Mouse (Mus musculus): ENCODE measurements around the gene Nfe2l2. TPM values are rescaled to one million over a fixed set of nuclear protein-coding genes. Genes with fewer than 3 reads are reported as not detected.

The Nfe2l2 gene
- polyA plus RNA-seq, 1 experiment from 2014 or later, result 134 TPM

DNA sequence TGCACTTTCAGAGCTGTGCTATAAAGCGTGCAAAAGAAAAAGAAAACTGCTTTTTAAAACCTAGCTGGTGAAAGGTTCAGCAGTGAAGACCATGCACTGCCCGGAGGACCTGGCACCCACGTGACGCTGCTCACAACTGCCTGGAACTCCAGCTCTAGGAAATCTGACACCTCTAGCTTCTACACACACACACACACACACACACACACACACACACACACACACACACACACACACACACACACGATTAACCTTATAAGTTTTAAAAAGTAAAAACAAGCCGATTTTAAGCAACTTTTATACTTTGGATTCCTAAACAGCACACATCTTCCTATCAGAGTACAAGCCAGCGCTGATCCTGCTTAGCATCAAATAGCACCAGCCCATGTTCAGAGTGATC, 23.0 kb downstream of the Nfe2l2 start:
- Histone ChIP-seq H3K9me3 (ENCODE audit: control insufficient read depth, low read length) (no peaks in the 10 kb centered on the region), H3K27me3 (ENCODE audit: control insufficient read depth, insufficient read depth, low read depth, low read length) (no peaks in the 10 kb centered on the region), H3K4me2 (ENCODE audit: low read depth, low read length) (no peak overlapping the region), H3K36me3 (ENCODE audit: control insufficient read depth, insufficient read depth, low read length) (peaks cover 25% of the 10 kb centered on the region), H3K9ac (ENCODE audit: low read length) (no peak overlapping the region), H3K4me1 (replicated peaks; ENCODE audit: control insufficient read depth, insufficient read depth, low read length) (peaks cover 35% of the 10 kb centered on the region), H3K27ac (ENCODE audit: low read length) (no peak overlapping the region), H3K4me3 (ENCODE audit: low read length) (no peak overlapping the region)
- no peak for ATAC-seq (ENCODE audit: low read depth)
- WGBS, result 43% methylated on average over 7 of the region's 7 CpGs

DNA sequence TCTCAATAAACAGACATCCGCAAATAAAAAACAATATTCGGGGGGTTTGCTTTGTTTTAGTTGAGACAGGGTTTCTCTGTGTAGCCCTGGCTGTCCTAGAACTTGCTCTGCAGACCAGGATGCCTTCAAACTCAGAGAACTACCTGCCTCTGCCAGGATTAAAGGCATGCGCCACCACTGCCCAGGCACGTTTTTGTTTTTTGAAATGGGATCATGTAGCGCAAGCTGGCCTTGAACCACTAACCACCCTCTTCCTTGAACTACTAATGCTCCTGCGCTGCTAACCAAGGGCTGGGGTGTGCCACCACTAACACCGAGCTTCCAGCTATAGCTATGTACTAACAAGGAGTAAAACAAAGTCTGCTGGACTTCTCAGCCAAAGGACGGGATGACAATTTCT, 24.5 kb downstream of the Nfe2l2 start:
- Histone ChIP-seq H3K4me1 (replicated peaks; ENCODE audit: control insufficient read depth, insufficient read depth, low read length) (peaks cover 23% of the 10 kb centered on the region), H3K36me3 (ENCODE audit: control insufficient read depth, insufficient read depth, low read length) (peaks cover 33% of the 10 kb centered on the region), H3K9ac (ENCODE audit: low read length) (no peak overlapping the region), H3K27ac (ENCODE audit: low read length) (no peak overlapping the region), H3K27me3 (ENCODE audit: control insufficient read depth, insufficient read depth, low read depth, low read length) (no peaks in the 10 kb centered on the region), H3K4me3 (ENCODE audit: low read length) (no peak overlapping the region), H3K9me3 (ENCODE audit: control insufficient read depth, low read length) (no peaks in the 10 kb centered on the region), H3K4me2 (ENCODE audit: low read depth, low read length) (no peak overlapping the region)
- ATAC-seq (ENCODE audit: low read depth), result no peak
- 84% methylated on average over 8 of the region's 8 CpGs for WGBS

DNA sequence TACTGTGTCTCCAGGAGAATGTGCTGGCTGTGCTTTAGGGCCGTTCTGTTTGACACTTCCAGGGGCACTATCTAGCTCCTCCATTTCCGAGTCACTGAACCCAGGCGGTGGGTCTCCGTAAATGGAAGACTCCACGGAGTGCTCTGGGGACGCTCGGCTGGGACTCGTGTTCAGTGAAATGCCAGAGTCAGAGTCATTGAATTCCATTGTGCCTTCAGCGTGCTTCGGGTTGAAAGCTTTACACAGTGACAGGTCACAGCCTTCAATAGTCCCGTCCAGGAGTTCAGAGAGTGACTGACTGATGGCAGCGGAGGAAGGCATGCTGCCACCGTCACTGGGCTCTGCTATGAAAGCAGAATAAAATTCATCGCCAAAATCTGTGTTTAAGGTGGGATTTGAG, 27.9 kb downstream of the Nfe2l2 start:
- Histone ChIP-seq H3K4me3 (ENCODE audit: low read length) (no peak overlapping the region), H3K9me3 (ENCODE audit: control insufficient read depth, low read length) (no peaks in the 10 kb centered on the region), H3K27me3 (ENCODE audit: control insufficient read depth, insufficient read depth, low read depth, low read length) (no peaks in the 10 kb centered on the region), H3K9ac (ENCODE audit: low read length) (no peak overlapping the region), H3K4me2 (ENCODE audit: low read depth, low read length) (no peak overlapping the region), H3K36me3 (ENCODE audit: control insufficient read depth, insufficient read depth, low read length) (peaks cover 41% of the 10 kb centered on the region), H3K27ac (ENCODE audit: low read length) (no peak overlapping the region), H3K4me1 (replicated peaks; ENCODE audit: control insufficient read depth, insufficient read depth, low read length) (peaks cover 4% of the 10 kb centered on the region; the same call in 1 of the 2 replicates)
- 86% methylated on average over 14 of the region's 14 CpGs for WGBS
- ATAC-seq (ENCODE audit: low read depth), result no peak

DNA sequence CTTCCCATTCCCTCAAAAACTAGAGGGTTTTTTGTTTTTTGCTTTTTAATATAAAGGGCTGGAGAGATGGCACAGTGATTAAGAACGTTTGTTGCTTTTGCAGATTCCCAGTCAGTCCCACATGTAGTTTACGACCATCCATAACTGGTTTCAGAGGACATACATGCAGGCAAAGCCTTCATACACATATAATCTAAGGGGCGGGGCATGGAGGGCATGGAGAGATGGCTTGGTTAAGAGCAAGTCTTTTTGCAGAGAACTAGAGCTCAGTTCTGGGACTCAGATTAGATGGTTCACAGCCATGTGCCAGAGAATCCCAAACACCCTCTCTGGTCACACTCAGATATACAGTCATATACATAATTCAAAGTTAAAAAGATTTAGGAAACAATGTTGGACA, 31.9 kb downstream of the Nfe2l2 start:
- Histone ChIP-seq H3K27me3 (ENCODE audit: control insufficient read depth, insufficient read depth, low read depth, low read length) (no peaks in the 10 kb centered on the region), H3K4me1 (replicated peaks; ENCODE audit: control insufficient read depth, insufficient read depth, low read length) (no peaks in the 10 kb centered on the region), H3K4me3 (ENCODE audit: low read length) (no peak overlapping the region), H3K36me3 (ENCODE audit: control insufficient read depth, insufficient read depth, low read length) (peaks cover 25% of the 10 kb centered on the region), H3K9me3 (ENCODE audit: control insufficient read depth, low read length) (no peaks in the 10 kb centered on the region), H3K9ac (ENCODE audit: low read length) (no peak overlapping the region), H3K4me2 (ENCODE audit: low read depth, low read length) (no peak overlapping the region), H3K27ac (ENCODE audit: low read length) (no peak overlapping the region)
- ATAC-seq (ENCODE audit: low read depth), result no peak
- 66% methylated on average over 3 of the region's 3 CpGs for WGBS

DNA sequence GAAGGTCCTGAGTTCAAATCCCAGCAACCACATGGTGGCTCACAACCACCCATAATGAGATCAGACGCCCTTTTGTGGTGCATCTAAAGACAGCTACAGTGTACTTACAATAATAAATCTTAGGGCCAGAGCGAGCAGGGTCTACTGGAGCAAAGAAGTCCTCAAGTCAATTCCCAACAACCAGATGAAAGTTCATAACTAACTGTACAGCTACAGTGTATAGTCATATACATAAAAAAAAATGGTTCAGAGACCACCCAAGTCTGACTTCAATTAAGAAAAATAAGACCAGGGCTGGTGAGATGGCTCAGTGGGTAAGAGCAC, 33.1 kb downstream of the Nfe2l2 start:
- H3K36me3 ChIP-seq (ENCODE audit: control insufficient read depth, insufficient read depth, low read length), result peaks cover 15% of the 10 kb centered on the region
- H3K9ac ChIP-seq (ENCODE audit: low read length), result no peak overlapping the region
- ATAC-seq (ENCODE audit: low read depth), result no peak
- no peak overlapping the region for H3K27ac ChIP-seq (ENCODE audit: low read length)
- no peak overlapping the region for H3K4me2 ChIP-seq (ENCODE audit: low read depth, low read length)
- no peaks in the 10 kb centered on the region for H3K4me1 ChIP-seq (replicated peaks; ENCODE audit: control insufficient read depth, insufficient read depth, low read length)
- 68% methylated on average over 2 of the region's 2 CpGs for WGBS
- no peaks in the 10 kb centered on the region for H3K27me3 ChIP-seq (ENCODE audit: control insufficient read depth, insufficient read depth, low read depth, low read length)
- no peak overlapping the region for H3K4me3 ChIP-seq (ENCODE audit: low read length)
- H3K9me3 ChIP-seq (ENCODE audit: control insufficient read depth, low read length), result no peaks in the 10 kb centered on the region

DNA sequence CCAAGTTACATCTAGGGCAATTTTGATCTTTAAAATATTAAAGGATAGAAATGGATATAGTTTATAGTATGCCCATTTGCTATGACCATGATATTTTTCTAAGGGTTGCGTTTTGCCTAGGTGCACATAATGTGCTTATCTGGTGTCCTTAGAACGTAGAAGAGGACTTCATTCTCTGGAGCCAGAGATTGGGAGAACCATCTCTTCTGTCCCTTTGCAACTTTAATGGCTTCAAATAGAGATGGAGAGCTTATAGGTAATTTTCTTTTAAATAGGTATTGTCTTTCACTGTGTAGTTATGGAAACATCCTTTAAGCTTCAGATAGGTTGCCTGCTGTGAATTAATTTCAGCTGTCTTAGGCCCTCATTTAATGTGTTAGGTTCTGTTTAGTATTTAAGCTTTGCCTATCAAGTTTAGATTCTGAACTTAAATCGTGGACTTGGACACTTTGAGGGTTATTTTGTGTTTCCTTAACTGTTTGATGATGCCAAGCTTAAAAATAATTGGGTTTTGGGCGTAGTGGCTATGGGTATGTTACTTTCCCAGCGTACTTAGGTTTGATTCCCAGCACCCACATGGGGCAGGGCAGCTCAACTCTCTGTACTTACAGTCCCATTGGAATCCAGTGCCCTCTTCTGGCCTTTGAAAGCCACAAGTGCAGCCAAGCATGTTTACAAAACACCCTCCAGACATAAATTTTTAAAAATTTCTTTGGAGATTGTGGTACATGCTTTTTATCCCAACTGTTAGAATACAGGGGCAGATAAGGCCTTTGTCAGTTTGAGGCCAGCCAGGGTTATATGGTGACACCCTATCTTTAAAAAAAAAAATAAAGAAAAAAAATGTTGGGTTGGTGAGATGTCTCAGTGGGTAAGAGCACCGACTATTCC, 33.8 kb downstream of the Nfe2l2 start:
- H3K4me2 ChIP-seq (ENCODE audit: low read depth, low read length), result no peak overlapping the region
- no peak for ATAC-seq (ENCODE audit: low read depth)
- H3K9ac ChIP-seq (ENCODE audit: low read length), result no peak overlapping the region
- H3K36me3 ChIP-seq (ENCODE audit: control insufficient read depth, insufficient read depth, low read length), result peaks cover 10% of the 10 kb centered on the region
- H3K4me3 ChIP-seq (ENCODE audit: low read length), result no peak overlapping the region
- H3K27ac ChIP-seq (ENCODE audit: low read length), result no peak overlapping the region
- H3K27me3 ChIP-seq (ENCODE audit: control insufficient read depth, insufficient read depth, low read depth, low read length), result no peaks in the 10 kb centered on the region
- H3K9me3 ChIP-seq (ENCODE audit: control insufficient read depth, low read length), result no peaks in the 10 kb centered on the region
- no peaks in the 10 kb centered on the region for H3K4me1 ChIP-seq (replicated peaks; ENCODE audit: control insufficient read depth, insufficient read depth, low read length)
- 72% methylated on average over 6 of the region's 6 CpGs for WGBS

DNA sequence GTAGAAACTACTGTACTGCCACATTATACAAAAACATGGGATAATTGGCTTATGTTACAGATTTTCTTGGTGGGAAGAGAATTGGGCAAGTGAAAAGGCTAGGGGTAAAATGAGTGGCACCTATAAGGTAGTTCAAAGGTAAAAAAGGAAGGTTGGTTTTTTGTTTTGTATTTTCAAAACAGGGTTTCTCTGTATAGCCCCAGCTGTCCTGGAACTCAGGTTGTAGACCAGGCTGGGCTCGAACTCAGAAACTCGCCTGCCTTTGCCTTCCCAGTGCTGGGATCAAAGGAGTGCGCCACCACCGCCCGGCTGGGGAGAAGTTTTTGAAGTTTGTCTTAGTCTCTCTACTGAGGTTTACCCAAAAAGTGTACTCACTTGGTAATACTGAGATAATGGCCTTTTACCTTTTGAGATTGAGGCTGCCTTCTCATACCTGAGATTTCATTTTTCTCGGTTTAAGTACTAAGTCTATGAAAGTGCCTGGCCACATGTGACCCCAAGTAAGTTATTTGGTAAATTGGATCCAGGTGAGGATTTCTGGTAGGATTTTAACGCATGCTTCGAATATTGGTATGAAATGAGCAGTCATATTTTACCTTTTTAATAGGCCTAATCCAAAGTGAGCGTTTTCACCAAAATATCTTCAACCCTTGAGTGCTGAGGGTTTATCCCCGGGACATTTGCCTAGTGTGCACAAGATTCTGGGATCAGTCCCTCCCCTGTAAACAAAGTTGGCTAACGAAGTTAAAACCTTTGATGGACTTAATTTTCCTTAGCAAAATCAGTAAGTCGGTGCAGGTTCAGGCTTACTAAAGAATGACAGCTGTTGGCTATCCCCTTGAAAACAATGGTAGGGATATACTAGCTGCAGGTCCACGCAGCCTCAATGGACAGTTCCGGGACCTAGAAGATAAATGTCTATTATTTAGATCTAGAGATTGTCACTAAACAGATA, 34.7 kb downstream of the Nfe2l2 start:
- WGBS, result 34% methylated on average over 14 of the region's 14 CpGs
- Histone ChIP-seq H3K9ac (ENCODE audit: low read length) (no peak overlapping the region), H3K9me3 (ENCODE audit: control insufficient read depth, low read length) (no peaks in the 10 kb centered on the region), H3K4me2 (ENCODE audit: low read depth, low read length) (no peak overlapping the region), H3K27me3 (ENCODE audit: control insufficient read depth, insufficient read depth, low read depth, low read length) (no peaks in the 10 kb centered on the region), H3K4me3 (ENCODE audit: low read length) (no peak overlapping the region), H3K36me3 (ENCODE audit: control insufficient read depth, insufficient read depth, low read length) (peaks cover 12% of the 10 kb centered on the region), H3K27ac (ENCODE audit: low read length) (no peak overlapping the region), H3K4me1 (replicated peaks; ENCODE audit: control insufficient read depth, insufficient read depth, low read length) (no peaks in the 10 kb centered on the region)
- ATAC-seq (ENCODE audit: low read depth), result no peak

DNA sequence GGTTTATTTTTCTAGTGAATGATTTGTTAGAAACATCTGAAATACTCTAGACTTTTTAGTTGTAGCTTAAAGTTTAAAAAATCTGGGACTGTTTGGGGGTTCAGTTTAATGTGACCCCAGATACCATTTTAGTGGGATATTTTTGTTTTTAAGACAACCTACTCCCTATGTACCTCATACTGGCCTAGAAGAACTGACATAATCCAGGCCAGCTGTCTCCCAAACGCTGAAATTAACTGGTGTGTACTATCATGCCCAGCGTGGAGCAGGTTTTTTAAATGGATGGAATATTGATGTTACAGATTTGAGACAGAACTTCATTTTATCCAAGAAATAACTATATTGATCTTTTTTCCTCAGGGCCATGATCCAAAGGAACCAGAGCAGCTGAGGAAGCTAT, 43.3 kb downstream of the Nfe2l2 start:
- Histone ChIP-seq H3K9me3 (ENCODE audit: control insufficient read depth, low read length) (no peaks in the 10 kb centered on the region), H3K4me1 (replicated peaks; ENCODE audit: control insufficient read depth, insufficient read depth, low read length) (peaks cover 14% of the 10 kb centered on the region), H3K27ac (ENCODE audit: low read length) (no peak overlapping the region), H3K9ac (ENCODE audit: low read length) (peak overlapping the region; percentile 99), H3K4me3 (ENCODE audit: low read length) (peak overlapping the region; percentile 98), H3K4me2 (ENCODE audit: low read depth, low read length) (peak overlapping the region; percentile 96), H3K36me3 (ENCODE audit: control insufficient read depth, insufficient read depth, low read length) (peaks cover 27% of the 10 kb centered on the region), H3K27me3 (ENCODE audit: control insufficient read depth, insufficient read depth, low read depth, low read length) (no peaks in the 10 kb centered on the region)
- ATAC-seq (ENCODE audit: low read depth), result no peak
- WGBS, result 10% methylated on average over 2 of the region's 2 CpGs

DNA sequence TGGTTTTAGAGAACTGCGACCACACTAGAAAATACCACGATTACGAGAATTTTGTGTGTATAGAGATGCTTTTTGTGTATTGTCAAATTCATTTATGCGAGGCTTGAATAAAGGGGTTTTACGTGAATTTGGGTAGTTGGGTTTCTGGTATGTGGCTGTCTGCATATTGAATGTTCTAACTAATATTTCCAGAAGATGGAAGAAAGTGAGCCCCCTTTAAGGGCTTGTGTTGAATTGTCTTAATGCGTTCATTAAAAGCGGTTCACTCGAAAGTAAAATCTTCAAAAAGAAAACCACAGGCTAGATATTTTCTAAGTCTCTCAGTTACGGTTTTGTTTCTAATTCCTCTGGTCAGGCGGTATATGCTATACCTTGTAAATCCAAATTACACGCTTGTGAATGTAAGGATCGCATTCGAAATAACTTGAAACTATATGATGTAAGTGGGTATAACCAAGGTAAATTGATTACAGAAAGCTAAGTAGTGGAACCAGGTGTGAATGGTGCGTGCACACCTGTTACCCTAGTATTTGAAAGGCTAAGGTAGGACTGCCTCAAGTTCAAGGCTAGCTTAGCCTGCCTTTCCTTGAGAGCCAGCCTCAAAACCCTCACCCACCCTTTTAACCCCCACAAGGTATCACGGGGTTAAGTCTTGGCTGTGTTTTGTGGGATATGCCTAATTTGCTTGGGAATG, 44.0 kb downstream of the Nfe2l2 start:
- Histone ChIP-seq H3K4me2 (ENCODE audit: low read depth, low read length) (peak overlapping the region; percentile 96), H3K4me3 (ENCODE audit: low read length) (peak overlapping the region; percentile 98), H3K27me3 (ENCODE audit: control insufficient read depth, insufficient read depth, low read depth, low read length) (no peaks in the 10 kb centered on the region), H3K9ac (ENCODE audit: low read length) (peak overlapping the region; percentile 99), H3K9me3 (ENCODE audit: control insufficient read depth, low read length) (no peaks in the 10 kb centered on the region), H3K27ac (ENCODE audit: low read length) (peak overlapping the region; percentile 96), H3K4me1 (replicated peaks; ENCODE audit: control insufficient read depth, insufficient read depth, low read length) (peaks cover 14% of the 10 kb centered on the region), H3K36me3 (ENCODE audit: control insufficient read depth, insufficient read depth, low read length) (peaks cover 27% of the 10 kb centered on the region)
- ATAC-seq (ENCODE audit: low read depth), result no peak
- 1% methylated on average over 15 of the region's 15 CpGs for WGBS
